Mouse (Mus musculus): Measurements from ENCODE around the gene Zim1.

Gene Zim1

GRCm38 (mm10) chr7:6696241-6697045 lies at the start of gene Zim1:
TSS of gene Zim1 (minus strand) at chr7:6696450.
- DNase-seq (ENCODE audit: low spot score) = peak; percentile 90

GRCm38 (mm10) chr7:6744281-6744904 lies 48.1 kb upstream of the Zim1 start:
- DNase-seq (ENCODE audit: low spot score) = no peak

- DNase-seq (ENCODE audit: low spot score) = no peak
Measured at GRCm38 (mm10) chr7:6736060-6736459, 39.8 kb upstream of the Zim1 start.

DNA sequence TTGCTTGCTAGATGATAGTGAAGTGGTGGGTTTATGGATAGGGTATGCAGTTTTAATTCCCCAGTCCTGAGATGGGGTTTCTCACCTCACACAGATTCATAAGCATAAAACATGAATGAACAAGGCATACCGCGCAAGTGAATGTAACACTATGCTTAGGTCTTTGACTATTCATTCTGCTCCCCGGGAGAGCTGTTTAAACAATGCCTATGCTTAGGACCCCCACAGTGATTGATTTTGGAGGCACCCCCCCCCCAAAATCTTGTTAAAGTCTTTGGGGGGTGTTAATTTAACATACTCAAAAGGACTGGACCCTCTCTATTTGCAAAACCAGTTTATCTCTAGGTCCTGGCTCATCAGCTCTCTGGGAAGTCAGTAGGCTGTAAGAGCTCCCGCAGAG lies 35.7 kb upstream of the Zim1 start:
- no peak for DNase-seq (ENCODE audit: low spot score)

DNA sequence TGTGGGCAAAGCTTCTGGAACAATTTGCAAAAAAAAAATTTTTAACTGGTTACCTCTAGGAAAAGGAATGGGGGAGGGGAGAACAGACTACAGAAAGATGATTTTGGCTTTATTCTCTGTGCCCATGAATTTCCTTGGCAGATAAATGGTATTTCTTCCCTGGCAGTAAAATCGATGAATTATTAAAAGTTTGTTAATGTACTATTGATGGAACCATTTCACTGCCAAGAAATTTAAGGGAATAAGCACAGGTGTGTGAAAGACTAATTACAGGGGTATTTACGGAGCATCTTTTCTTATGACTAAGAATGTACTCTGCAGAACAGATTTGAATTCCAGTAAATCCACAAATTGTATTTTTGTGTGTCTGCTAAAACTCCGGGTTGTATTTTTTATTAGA lies 35.1 kb upstream of the Zim1 start:
- DNase-seq (ENCODE audit: low spot score) = no peak

DNA sequence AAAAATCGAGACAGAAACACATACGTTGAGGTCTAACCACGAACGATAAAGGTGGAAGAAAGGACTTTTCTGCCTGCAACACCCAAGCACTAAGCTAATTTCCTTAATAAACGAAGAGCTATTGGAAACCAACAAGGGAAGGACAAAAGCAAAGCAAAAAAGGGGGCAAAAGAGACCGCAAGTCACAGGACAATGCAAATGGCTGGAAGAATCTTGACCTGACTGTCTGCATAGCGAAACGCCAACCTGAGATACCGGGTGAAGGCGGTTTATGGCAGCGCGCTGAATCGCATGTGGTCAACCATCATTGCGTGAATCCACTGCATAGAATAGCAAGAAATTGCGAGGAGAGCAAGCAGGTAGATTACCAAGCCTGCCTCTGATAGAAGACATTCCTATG lies 34.6 kb upstream of the Zim1 start:
- peak; percentile 45 for DNase-seq (ENCODE audit: low spot score)

- peak; percentile 86 for DNase-seq (ENCODE audit: low spot score)
Measured at GRCm38 (mm10) chr7:6730241-6730640, 34.0 kb upstream of the Zim1 start, which contains the start of the genes Peg3 and Usp29. TSS of gene Peg3 (minus strand) at chr7:6730431. TSS of gene Usp29 (plus strand) at chr7:6730578.

DNA sequence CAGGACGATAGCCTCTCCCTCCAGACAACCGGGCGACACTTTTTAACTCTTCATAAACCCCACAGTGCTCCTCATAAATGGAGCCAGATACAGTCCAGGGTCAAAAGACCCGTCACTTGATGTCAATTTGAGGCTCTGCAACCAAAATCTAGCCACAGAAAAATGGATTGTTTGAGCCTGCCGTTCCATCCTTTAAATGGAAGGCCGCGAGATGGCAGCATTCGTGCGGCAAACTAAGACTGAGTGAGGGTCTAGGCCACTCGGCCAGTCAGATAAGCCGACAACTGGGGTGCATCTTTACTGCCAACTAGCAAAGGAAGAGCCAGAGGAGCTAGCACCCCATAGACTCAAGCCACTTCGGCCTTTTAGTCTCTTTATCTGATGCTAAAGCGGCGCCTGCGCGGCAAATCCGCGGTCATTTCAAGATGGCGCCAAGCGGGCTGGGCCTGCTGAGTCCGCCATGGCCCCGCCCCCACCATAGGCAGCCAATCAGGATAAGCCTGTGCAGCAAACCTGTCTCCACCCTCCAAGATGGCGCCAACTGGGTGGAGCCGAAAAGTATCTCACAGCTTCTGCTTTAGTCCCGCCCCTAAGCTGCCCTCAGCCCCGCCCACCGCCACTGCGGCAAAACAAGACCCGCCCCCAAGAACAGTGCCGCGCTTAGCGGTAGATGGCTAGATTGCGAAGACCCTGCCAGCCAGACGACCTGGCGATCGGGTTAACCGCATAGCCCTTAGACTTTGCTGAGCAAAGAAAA lies 33.0 kb upstream of the Zim1 start:
- peak; percentile 92 for DNase-seq (ENCODE audit: low spot score)

GRCm38 (mm10) chr7:6728263-6728931 lies 32.1 kb upstream of the Zim1 start:
- peak; percentile 93 for DNase-seq (ENCODE audit: low spot score)

DNA sequence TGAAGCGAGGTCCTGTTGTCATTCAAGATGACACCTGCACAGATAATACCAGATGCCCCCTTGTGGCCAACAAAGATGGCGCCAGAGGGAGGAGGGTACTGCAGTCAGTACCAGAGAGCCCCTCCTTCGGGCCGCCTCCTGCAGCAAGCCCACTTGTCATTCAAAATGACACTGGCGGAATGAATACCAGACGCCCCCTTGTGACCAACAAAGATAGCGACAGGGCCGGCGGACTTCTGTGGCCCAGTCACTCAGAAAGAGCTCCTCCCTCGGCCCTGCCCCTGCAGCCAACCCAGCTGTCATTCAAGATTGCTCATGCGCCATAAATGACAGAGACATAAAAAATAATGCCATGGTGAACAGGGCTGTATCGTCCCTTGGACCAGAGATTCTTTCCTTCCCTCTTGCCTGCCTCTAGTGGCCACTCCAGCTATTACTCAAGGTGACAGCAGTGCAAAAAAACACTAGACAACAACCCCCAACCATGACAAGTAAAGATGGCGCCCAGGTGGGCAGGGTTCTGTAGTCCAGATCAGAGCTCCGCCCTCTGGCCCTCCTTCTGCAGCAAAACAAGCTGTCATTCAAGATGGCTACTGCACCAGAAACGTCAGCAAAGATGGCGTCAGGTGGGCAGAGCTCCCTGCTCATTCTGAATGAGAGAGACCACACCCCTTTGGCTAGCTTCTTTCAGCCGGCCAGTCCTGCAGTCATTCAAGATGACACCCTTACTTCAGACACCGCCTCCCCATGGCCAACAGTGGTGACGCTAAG lies 31.3 kb upstream of the Zim1 start:
- peak; percentile 90 for DNase-seq (ENCODE audit: low spot score)

DNA sequence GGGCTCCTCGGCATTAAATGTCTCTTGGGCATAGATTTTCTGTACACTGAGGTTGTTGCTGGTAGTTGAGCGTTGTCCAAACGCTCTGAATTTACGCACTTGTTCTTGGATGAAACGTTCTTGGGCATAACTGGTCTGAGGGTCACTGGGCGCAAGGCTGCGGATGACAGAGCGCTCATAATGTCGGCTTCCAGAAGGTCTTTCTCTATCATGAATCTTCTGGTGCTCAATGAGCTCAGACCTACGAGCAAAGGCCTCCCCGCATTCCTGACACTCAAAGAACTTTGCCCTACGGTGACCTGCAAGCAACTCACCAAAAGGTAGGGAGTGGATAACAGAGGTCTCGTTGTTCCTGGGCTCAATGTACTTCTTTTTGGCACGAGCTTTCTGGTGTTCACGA lies 13.1 kb upstream of the Zim1 start:
- no peak for DNase-seq (ENCODE audit: low spot score)

- no peak for DNase-seq (ENCODE audit: low spot score)
Measured at GRCm38 (mm10) chr7:6708451-6709180, 12.4 kb upstream of the Zim1 start.

- DNase-seq (ENCODE audit: low spot score) = no peak
Measured at GRCm38 (mm10) chr7:6707416-6708015, 11.3 kb upstream of the Zim1 start.

- DNase-seq (ENCODE audit: low spot score) = no peak
Measured at GRCm38 (mm10) chr7:6699230-6699629, 3.0 kb upstream of the Zim1 start.

DNA sequence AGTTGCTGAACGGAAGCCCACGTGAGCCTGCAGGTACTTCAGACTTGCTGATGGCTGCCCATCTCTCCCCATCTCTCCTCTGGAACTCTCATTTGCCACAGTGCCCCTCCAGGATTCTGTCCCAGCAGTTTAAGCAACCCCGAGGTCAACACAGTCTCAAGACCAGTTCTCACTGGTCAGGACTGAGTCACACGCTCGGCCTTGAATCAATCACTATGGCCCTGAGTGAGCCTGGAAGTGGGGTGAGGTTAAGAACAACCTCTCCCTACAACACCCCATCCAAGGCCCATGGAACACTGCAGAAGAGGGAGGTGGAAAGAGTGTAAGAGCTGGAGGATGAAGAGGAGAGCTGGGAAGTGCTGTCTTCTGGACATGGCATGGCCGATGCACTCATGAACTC lies 10.7 kb downstream of the Zim1 start:
- DNase-seq (ENCODE audit: low spot score) = no peak

GRCm38 (mm10) chr7:6666726-6667125 lies 29.5 kb downstream of the Zim1 start:
- DNase-seq (ENCODE audit: low spot score) = no peak

- no peak for DNase-seq (ENCODE audit: low spot score)
Measured at GRCm38 (mm10) chr7:6663430-6663829, 32.8 kb downstream of the Zim1 start.

DNA sequence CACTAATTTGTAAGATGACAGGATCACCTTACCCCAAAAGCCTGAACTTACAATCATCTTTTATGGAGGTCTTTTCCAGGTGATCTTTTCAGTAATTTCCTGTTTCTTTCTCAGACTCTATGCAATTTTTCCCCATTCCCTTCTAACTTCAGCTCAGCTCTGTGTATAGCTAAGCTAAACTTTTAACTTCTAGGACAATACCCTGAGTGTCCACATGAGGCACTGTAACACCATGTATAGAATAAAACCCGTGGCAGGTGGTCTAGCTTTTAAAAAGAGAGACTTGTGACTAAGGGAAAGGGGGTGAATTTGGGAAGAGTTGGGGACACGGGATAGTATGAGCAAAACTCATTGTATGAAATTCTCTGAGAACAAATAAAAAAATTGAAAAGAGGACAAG lies 36.6 kb downstream of the Zim1 start:
- peak; percentile 82 for DNase-seq (ENCODE audit: low spot score)

- DNase-seq (ENCODE audit: low spot score) = no peak
Measured at GRCm38 (mm10) chr7:6658606-6659005, 37.6 kb downstream of the Zim1 start.

DNA sequence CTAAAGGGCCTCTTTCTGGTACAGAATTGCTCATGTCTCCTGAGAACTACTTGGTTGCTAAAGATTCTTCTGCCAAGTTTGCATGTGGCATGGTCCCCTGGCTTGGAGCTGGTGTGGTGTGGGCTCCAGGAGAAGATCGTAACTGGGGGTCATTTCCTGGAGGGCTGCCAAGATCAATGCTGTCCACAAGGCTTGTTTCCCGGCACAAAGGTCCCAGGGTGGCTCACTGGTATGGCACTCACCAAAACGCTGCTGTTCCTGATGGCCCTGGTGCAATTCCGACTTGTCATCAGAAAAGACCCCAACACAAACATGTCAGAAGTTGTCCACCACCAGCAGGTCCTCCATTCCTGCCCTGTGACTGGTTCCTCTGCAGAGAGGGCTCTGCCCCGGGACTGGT lies 44.1 kb downstream of the Zim1 start:
- DNase-seq (ENCODE audit: low spot score) = no peak
